ENCODE assay signal across 18 mouse cellular contexts in genomic region chr12:77195044-77195443, GRCm38 (mm10). TPM values are rescaled to one million over a fixed set of nuclear protein-coding genes. Genes with fewer than 3 reads are reported as not detected.
DNase-seq lines count a peak whose midpoint lies in the region; ATAC-seq and TF ChIP-seq lines count a peak whose summit lies in the region.
"Had no signal": no experiment of that assay in that cellular context is flagged by ENCODE, and none has a peak within 500 bp of the region (broad histone marks: within the 10 kb centered on the region; RNA-seq: fewer than 3 reads in every experiment).

No protein-coding gene starts in this region.

- H3K4me1 ChIP-seq in MEL (ENCODE audit: control insufficient read depth in 1 of 2, insufficient read depth in 2 of 2, low read length in 2 of 2) = peaks cover 38 to 55% of the 10 kb centered on the region in 2 experiments
- H3K4me1 ChIP-seq in lung, postnatal 0 days (ENCODE audit: insufficient read depth, low read depth, low read length) = no peaks in the 10 kb centered on the region
- H3K4me1 ChIP-seq in stomach, embryonic 16.5 days (ENCODE audit: control insufficient read depth, insufficient read depth, low read length) = no peaks in the 10 kb centered on the region; the same call in 1 of the 2 replicates
- H3K4me1 ChIP-seq: forebrain, embryonic 15.5 days; midbrain, embryonic 13.5 days; neural tube, embryonic 15.5 days had no signal

- no peak overlapping the region for H3K4me2 ChIP-seq in lung, postnatal 0 days (replicated peaks; ENCODE audit: low read depth, low read length)
- H3K4me2 ChIP-seq in stomach, embryonic 16.5 days (ENCODE audit: low read depth, low read length) = no peak overlapping the region
- H3K4me2 ChIP-seq: forebrain, embryonic 15.5 days; liver, embryonic 11.5 days; midbrain, embryonic 13.5 days; neural tube, embryonic 15.5 days had no signal

- 52% methylated on average over 2 of the region's 2 CpGs for WGBS in lung, postnatal 0 days
- 54% methylated on average over 2 of the region's 2 CpGs for WGBS in stomach, embryonic 16.5 days

- no peak for TF ChIP-seq RAD21 in MEL (IDR thresholded peaks at IDR 0.05; ENCODE audit: low read depth, low read length)

- no peak; the same call in 1 of the 2 replicates for ATAC-seq in lung, postnatal 0 days
- ATAC-seq in stomach, embryonic 16.5 days (ENCODE audit: insufficient read depth, low FRiP score) = peak; percentile 81; the same call in 1 of the 2 replicates
- ATAC-seq: forebrain, embryonic 15.5 days; hindbrain, embryonic 16.5 days; midbrain, embryonic 13.5 days had no signal

- H3K9ac ChIP-seq in MEL (ENCODE audit: control insufficient read depth, low read depth, low read length, poor library complexity, severe bottlenecking) = no peak overlapping the region
- no peak overlapping the region for H3K9ac ChIP-seq in lung, postnatal 0 days (replicated peaks; ENCODE audit: low read depth)
- no peak overlapping the region for H3K9ac ChIP-seq in stomach, embryonic 16.5 days (ENCODE audit: low read length)
- H3K9ac ChIP-seq: forebrain, embryonic 15.5 days; midbrain, embryonic 13.5 days; neural tube, embryonic 15.5 days had no signal

- no peak for TF ChIP-seq CTCF in MEL (IDR thresholded peaks at IDR 0.05 in 2 of 3, conservative IDR thresholded peaks at IDR 0.05 in 1 of 3; ENCODE audit: control insufficient read depth in 1 of 3, insufficient read depth in 1 of 3, low read depth in 2 of 3, low read length in 3 of 3, poor library complexity in 1 of 3, severe bottlenecking in 1 of 3)
- no peak for TF ChIP-seq CTCF in lung, postnatal 0 days (IDR thresholded peaks at IDR 0.05)

- H3K36me3 ChIP-seq in MEL (ENCODE audit: control insufficient read depth in 1 of 2, insufficient read depth in 2 of 2, low read length in 2 of 2) = peaks cover 0 to 66% of the 10 kb centered on the region in 2 experiments; a peak in 2 of 4 replicates
- H3K36me3 ChIP-seq in lung, postnatal 0 days (ENCODE audit: insufficient read depth, low read length) = no peaks in the 10 kb centered on the region
- no peaks in the 10 kb centered on the region for H3K36me3 ChIP-seq in stomach, embryonic 16.5 days (ENCODE audit: control insufficient read depth, insufficient read depth, low read length)
- H3K36me3 ChIP-seq: forebrain, embryonic 15.5 days; heart, embryonic 10.5 days; midbrain, embryonic 13.5 days; neural tube, embryonic 15.5 days had no signal

- peak overlapping the region; percentile 64 for H3K27ac ChIP-seq in MEL (ENCODE audit: control insufficient read depth, low read depth, low read length)
- no peak overlapping the region for H3K27ac ChIP-seq in lung, postnatal 0 days (ENCODE audit: low read length)
- H3K27ac ChIP-seq in stomach, embryonic 16.5 days (ENCODE audit: low read length) = peak overlapping the region; percentile 80
- H3K27ac ChIP-seq: forebrain, embryonic 15.5 days; heart, embryonic 10.5 days; midbrain, embryonic 13.5 days; neural tube, embryonic 15.5 days had no signal

- TF ChIP-seq POLR2A in MEL (IDR thresholded peaks at IDR 0.05; ENCODE audit: control insufficient read depth in 1 of 2, insufficient read depth in 1 of 2, low read depth in 1 of 2, low read length in 2 of 2, poor library complexity in 1 of 2) = no peak

- TF ChIP-seq EP300 in MEL (IDR thresholded peaks at IDR 0.05; ENCODE audit: low read depth in 1 of 2, low read length in 2 of 2) = peak; percentile 44 to 73
- TF ChIP-seq EP300 in lung, postnatal 0 days (IDR thresholded peaks at IDR 0.05) = no peak

- no peaks in the 10 kb centered on the region for H3K9me3 ChIP-seq in MEL (replicated peaks; ENCODE audit: insufficient read depth, low read length)
- no peaks in the 10 kb centered on the region for H3K9me3 ChIP-seq in lung, postnatal 0 days (ENCODE audit: low read length)
- no peaks in the 10 kb centered on the region for H3K9me3 ChIP-seq in stomach, embryonic 16.5 days (replicated peaks; ENCODE audit: control insufficient read depth, low read length)
- H3K9me3 ChIP-seq: forebrain, embryonic 15.5 days; G1E; heart, embryonic 10.5 days; neural tube, embryonic 15.5 days had no signal

- peak; percentile 44 to 58 for DNase-seq in spleen, postnatal 36 days (ENCODE audit: low spot score in 2 of 2)
- DNase-seq in spleen, postnatal 4 days (ENCODE audit: low spot score in 2 of 2) = no peak
- peak; percentile 87 for DNase-seq in MEL (ENCODE audit: low read depth, low spot score)
- DNase-seq in lung, postnatal 0 days (ENCODE audit: low spot score) = peak; percentile 59
- no peak for DNase-seq in kidney, postnatal 10 days
- DNase-seq in layer of hippocampus, postnatal 25 days (ENCODE audit: extremely low spot score in 1 of 2, low spot score in 1 of 2) = no peak
- DNase-seq: adrenal gland, adult 8-10 months; cerebellum, postnatal 36 days; left cerebral cortex, postnatal 4 days had no signal

- H3K4me3 ChIP-seq in MEL (ENCODE audit: control insufficient read depth in 1 of 2, insufficient read depth in 1 of 2, low read depth in 2 of 2, low read length in 2 of 2) = no peak overlapping the region
- H3K4me3 ChIP-seq in lung, postnatal 0 days (ENCODE audit: low read depth, low read length) = no peak overlapping the region
- H3K4me3 ChIP-seq in stomach, embryonic 16.5 days (replicated peaks; ENCODE audit: low read length) = no peak overlapping the region
- H3K4me3 ChIP-seq: forebrain, embryonic 15.5 days; heart, embryonic 10.5 days; midbrain, embryonic 13.5 days; myocyte; neural tube, embryonic 15.5 days had no signal

- H3K27me3 ChIP-seq in MEL (ENCODE audit: control insufficient read depth in 1 of 2, insufficient read depth in 2 of 2, low read length in 2 of 2) = no peaks in the 10 kb centered on the region
- H3K27me3 ChIP-seq in lung, postnatal 0 days (replicated peaks; ENCODE audit: insufficient read depth, low read length) = no peaks in the 10 kb centered on the region
- H3K27me3 ChIP-seq in stomach, embryonic 16.5 days (ENCODE audit: control insufficient read depth, insufficient read depth, low read length) = no peaks in the 10 kb centered on the region
- H3K27me3 ChIP-seq: forebrain, embryonic 15.5 days; midbrain, embryonic 13.5 days; neural tube, embryonic 15.5 days had no signal

- peaks cover 21% of the 10 kb centered on the region for H3K79me2 ChIP-seq in MEL (ENCODE audit: control insufficient read depth, insufficient read depth, low read length, poor library complexity)

TF ChIP-seq in MEL, 35 proteins besides CTCF, POLR2A, EP300 and RAD21:
- TF ChIP-seq POLR2AphosphoS5 (IDR thresholded peaks at IDR 0.05; ENCODE audit: borderline replicate concordance, low read depth, low read length) (no peak), NRF1 (IDR thresholded peaks at IDR 0.05; ENCODE audit: insufficient read depth, low read depth, low read length, poor library complexity, severe bottlenecking) (no peak), TBP (IDR thresholded peaks at IDR 0.05; ENCODE audit: low read depth, low read length) (0 out of 2 replicates have a peak, but pooled peaks have one; percentile 12), HCFC1 (IDR thresholded peaks at IDR 0.05; ENCODE audit: low read depth, low read length) (no peak), MAFK (IDR thresholded peaks at IDR 0.05; ENCODE audit: borderline replicate concordance, low read depth, low read length) (no peak), ETS1 (IDR thresholded peaks at IDR 0.05; ENCODE audit: low read depth, low read length) (peak; percentile 78), GATA1 (IDR thresholded peaks at IDR 0.05; ENCODE audit: low read depth, low read length) (peak; percentile 65), E2F4 (IDR thresholded peaks at IDR 0.05; ENCODE audit: borderline replicate concordance, low read depth, low read length) (no peak), ZKSCAN1 (IDR thresholded peaks at IDR 0.05; ENCODE audit: low read depth, low read length) (no peak), SIN3A (IDR thresholded peaks at IDR 0.05; ENCODE audit: low read length) (peak; percentile 36), ZMIZ1 (IDR thresholded peaks at IDR 0.05; ENCODE audit: low read depth, low read length) (no peak), TAL1 (IDR thresholded peaks at IDR 0.05; ENCODE audit: low read length) (peak; percentile 66), MAX (IDR thresholded peaks at IDR 0.05; ENCODE audit: low read length) (no peak)
TF ChIP-seq in MEL: peak in this region for 5.

RNA-seq across cellular contexts. Expression of gene Fut8, which starts 42.9 kb away (rescaled TPM):
- total RNA-seq in MEL (2012; rRNA removed) = 61.3 and 82.5 TPM in 2 replicates
- polyA plus RNA-seq in MEL (2012; ENCODE audit: insufficient read depth in 1 of 2, insufficient read length in 2 of 2, low read depth in 1 of 2, low replicate concordance in 2 of 2, missing spikeins in 1 of 2) = 10 to 100 TPM; 73.7 to 90.0 TPM
- 31.4 and 35.9 TPM in 2 replicates for polyA plus RNA-seq in lung, postnatal 0 days (2015; fragmentation: Nextera tagmentation; extraction: Ambion mirVana)
- polyA plus RNA-seq in stomach, embryonic 16.5 days (2015; fragmentation: Nextera tagmentation; extraction: Ambion mirVana) = 26.6 and 27.8 TPM in 2 replicates
- total RNA-seq in layer of hippocampus, postnatal 25 days (2021) = 10 to 100 TPM; 79.3 to 83.6 TPM

Comparison
In these comparisons a context has a peak if more than half of its experiments do, and no peak if none do; other contexts are left out.
1. DNase-seq: peak in spleen, postnatal 36 days (2 of 2), MEL (single experiment) and lung, postnatal 0 days (single experiment); none in spleen, postnatal 4 days (0 of 2), kidney, postnatal 10 days (single experiment) and layer of hippocampus, postnatal 25 days (0 of 2).